Mouse (Mus musculus) B cell, adult 2 months (primary cell): ENCODE results near the gene Capn3.

Source experiments
- DNase-seq, 2 experiments: peaks; one replicate each; pipeline ENCODE4 v3.0.0; 2022

Capn3 gene

DNA sequence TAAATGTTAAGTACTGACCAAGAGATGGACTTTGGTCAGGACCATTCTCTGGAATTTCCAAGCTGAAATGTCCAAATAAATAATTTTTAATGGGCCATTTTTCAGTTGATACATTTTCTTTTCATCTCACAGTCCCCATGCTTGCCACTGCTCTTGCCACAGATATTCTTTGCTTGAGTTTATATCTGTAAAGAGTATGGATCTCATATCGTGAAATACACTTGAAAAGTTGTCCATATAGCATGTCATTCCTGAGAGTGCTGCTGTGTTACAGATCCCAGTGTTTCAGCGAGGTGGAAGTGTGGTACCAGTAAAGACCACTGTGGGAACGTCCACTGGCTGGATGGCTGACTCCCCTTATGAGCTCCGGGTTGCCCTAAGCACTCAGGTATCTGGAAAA lies at the start of gene Capn3:
Capn3 (plus strand) TSS at position 301 of the 400 bp plus-strand sequence.
- no peak for DNase-seq

DNA sequence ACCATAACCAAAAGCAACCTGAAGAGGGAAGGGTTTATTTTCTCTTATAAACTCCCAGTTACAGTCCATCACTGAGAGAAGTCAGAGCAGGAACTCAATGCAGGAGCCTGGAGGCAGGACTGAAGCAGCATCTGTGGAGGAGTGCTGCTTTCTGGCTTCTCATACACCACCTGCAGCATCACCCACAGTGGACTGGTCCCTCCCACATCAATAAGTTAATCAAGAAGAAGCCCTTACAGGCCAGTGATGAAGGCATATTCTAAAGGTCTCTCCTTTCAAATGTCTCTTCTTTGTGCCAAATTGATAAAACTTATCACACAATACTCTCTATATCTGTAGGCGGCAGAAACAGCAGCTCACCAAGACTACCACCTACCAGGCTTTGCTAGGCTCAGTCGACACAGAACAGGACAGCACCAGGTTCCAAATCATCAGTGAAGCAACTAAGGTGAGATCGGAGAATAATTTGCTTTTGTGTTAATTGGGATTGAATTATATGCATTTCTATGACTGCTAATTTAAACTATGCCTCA lies 44.7 kb upstream of the Capn3 start:
- no peak for DNase-seq

DNA sequence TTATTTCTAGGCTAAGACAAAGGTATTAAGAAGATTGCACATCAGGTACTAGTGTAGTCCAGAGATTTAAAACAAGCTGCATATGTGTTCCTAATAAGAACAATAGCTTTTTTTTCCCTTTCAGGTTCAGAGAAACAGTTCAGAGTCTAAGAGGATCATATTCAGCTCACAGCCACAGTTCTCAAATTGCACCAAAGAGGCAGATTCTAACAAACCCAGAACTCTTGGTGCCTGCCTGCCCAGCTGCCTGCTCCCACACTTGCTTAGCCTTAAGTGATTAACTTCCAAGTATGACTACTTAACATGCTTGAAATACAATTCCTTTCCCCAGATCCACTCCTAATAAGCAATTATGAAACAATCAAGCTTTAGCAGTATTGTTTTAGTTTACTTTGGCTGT lies 41.7 kb upstream of the Capn3 start:
- no peak for DNase-seq

DNA sequence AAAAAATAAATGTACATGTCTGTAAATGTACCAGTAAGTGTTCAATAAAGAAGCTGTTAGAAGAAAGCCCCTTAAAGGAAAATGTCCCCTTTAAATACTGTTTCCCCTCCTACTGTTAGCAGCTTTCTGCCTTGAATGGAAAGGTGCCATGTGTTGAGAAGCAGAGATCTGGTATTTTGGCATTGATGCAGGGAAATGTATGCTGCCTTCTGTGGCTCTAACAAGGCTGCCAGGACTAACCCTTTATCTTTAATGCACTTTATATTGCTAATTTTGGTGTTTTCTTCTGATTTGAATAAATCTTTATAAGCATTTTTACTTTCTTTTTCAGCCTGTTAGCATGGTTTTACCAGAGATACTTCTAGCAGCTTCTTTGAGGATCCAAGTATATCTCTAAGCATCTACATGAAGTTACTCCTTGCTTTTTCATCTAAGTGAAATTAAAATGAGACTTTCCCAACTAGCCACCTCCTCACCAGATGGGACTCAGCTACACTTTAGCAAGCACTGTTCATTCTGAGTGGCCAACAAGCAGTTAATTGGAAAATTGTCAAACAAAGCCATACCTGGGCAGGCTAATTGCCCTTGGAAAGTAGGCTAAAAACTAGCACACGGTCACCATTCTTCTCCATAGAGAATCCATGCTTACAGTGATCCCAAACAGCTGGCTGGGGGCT lies 40.9 kb upstream of the Capn3 start:
- no peak for DNase-seq

DNA sequence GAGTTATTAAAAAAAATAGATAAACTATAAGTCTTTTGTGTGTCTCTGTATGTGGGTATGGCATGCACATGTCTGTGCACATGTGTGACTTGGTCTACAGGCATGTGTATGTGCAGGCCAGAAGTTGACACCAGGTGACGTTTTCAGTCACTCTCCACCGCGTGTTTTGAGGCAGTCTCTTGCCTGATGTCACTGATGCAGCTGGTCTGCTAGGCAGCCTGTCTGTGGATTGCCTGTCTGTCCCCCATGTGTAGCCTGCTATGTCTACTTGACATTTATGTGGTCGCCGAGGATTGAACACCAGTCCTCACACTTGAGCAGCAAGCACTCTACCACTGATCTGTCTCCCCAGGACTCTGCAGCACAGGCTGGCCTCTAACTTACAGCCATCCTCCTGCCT lies 31.4 kb upstream of the Capn3 start:
- no peak for DNase-seq

DNA sequence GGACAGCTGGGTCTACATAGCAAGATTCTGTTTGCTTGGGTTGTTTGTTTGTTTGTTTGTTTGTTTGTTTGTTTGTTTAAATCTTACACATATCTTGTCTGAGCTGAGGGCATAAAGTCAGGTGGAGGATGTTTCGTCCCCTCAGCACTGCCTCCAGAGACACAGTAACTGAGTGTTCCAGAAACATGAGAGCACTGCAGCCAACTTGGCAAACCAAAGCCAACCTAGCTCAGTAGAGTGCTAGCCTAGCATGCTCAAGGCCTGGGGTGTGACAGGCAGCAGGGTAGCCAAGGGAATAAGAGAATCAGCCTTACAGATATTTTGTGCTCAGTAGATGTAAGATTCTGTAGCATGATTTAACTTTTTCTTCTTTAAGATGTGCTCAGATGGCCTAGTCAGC lies 11.3 kb upstream of the Capn3 start:
- no peak for DNase-seq

DNA sequence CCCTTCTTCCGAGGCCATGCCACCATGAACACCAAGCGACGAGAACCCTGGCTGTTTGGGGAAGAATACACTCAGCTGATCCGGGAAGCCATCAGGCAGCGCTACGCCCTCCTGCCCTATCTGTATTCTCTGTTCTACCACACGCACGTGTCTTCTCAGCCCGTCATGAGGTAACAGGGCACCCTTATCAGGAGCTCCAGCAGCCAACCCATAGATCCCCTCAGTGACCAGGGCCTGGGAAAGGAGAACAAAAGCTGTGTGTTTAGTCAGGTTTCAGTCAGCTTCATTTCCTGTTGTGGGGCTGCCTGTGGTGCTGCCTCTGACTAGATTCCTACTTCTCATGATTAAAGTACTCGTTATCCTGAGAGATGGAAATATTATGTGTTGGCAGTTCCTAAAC lies 9.4 kb upstream of the Capn3 start:
- DNase-seq, result no peak

DNA sequence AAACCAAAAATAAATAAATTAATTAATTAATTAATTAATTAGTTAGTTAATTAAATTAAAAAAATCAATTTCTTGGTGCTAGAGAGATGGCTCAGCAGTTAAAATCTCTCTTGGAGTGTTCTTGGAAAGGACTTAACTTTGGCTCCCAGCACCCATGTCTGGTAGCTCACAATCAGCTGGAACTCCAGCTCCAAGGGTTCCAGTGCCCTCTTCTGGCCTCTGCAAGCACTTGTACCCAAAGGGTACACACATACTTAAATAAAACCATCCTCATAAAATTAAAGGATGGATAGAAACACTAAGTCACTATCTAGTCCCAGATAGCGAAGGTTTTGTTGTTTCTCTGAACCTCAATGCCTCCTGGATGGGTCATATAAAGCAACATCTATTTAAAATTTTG lies 8.5 kb upstream of the Capn3 start:
- DNase-seq, result no peak

DNA sequence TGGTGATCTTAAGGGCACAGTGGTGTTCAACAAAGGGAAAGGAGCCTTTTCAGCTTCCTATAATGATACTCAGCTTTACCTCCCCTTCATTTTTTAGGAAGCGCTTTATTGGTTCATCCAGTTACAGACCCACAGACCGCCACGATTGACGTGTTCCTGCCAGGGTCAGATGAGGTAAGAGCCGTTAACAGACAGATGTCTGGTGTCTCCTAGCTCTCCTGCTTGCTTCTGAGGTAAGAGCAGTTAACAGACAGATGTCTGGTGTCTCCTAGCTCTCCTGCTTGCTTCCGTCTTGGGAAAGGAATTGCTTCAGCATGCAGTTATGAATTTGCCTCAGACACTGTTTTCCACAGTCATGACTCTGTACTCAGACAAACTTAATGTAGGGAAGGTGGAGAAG lies 5.1 kb upstream of the Capn3 start:
- DNase-seq, result no peak

DNA sequence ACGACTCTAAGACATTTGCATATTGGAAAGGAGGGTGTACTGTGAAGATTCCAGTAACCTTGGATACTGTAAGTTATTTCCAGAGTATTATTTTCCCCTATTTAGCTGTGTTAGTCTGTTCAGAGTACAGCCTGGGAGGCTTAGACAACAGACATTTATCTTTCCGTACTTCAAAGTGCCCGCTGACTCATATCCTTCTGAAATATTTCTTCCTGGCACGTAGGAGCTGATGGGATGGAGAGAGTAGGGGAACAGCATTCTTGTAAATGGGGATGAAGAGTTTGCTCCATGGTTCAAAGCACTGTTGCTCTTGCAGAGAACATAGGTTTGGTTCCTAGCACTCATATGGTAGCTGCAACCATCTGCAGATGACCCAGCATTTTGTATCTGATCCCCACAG lies 3.2 kb upstream of the Capn3 start:
- no peak for DNase-seq

DNA sequence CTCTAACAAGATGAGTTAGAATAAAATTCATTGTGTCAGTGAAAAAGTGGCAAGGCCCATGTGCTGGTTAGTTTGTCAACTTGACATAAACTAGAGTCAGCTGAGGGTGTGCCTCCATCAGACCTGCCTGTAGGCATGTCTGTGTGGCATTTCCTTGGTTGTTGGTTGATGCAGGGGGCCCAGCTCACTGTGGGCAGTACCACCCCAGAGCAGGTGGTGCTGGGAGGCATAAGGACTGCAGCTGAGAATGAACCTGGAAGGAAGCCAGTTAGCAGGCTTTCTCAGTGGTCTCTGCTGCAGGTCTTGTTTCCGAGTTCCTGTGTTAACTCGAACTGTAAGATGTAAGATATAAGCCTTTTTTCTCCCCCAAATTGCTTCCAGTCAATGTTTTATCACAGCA lies 832 bp upstream of the Capn3 start:
- no peak for DNase-seq

DNA sequence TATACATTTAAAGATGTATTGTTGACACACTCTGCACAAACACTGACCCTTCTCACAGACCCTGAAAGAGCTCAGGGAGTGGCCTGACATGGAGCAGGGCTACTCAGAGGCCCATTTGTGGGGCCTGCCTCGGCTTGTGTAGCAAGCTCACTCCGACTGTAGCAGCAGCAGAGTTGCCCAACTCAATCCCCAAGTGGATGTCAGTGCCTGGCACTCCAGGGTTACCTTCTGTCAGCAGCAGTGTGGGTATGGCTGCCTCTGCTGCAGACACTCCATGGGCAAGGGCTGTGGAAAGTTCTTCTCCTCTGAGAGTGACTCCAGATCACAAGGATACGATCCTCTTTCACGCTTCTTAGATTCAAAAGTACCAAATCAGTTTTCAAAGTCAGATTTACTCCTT lies 4.4 kb downstream of the Capn3 start:
- no peak for DNase-seq

DNA sequence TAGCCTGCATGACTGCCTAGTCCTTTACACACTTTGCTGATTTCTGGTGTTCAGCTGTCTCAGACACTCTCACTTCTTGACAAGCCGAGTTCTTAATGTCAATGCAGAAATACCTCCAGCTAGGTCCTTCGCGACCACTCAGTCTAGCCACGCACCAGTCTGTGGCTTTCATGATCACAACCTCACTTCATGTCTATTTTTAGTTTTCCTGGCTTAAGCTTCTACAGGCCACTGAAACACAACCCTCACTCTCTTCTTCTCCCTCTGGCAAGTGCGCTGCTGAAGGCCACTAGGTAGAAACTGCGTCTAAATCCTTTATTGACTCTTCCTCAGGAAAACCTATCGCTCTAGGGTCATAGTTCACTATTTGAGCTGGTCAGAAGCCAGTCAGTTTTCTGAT lies 7.5 kb downstream of the Capn3 start:
- no peak for DNase-seq

DNA sequence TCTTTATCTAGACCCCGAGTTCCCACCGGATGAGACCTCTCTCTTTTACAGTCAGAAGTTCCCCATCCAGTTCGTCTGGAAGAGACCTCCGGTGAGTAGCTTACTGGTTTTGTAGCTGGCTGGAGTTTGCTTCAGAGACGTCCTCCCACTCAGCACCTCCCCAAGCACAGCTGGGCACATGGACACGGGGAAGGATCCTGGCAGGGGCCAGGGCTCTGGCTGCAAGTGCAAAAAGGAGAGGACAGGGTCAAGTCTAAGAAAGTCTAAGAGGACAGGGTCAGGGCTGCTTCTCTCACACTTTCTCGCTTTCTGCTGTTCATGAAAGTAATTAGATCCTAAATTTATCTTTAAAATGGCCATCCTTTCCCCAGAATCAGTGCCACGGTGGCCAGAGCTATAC lies 8.3 kb downstream of the Capn3 start:
- no peak for DNase-seq

DNA sequence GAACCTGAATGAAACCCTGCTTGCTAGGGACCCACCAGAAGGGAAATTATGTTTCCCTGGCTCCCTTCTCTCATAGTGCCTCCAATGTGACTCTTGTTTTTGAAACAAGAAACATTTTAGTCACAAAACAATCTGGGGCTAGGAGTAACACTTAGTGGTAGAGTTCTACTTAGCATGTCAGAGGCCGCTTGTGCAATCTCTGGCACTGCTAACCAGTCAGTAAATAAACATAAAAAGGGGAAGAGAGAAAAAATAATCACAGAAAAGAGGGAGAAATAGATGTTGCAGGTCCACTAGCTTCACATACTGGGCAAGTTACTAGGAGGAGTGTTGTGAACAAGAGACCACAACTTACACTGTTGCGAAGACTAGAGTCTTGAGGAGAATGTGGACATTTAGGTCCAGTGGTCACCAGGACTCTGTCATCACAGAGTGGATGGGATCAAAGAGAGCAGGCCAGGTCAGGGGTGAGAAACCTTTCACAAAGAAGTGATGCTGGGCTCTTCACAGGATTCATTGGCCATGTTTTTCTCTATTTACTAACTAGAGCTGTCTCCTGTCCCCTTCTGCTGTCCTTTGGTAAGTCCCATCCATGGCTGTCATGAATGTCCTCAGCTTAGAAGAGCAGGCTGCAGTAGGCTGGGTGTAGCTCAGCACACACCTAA lies 9.0 kb downstream of the Capn3 start:
- no peak for DNase-seq

DNA sequence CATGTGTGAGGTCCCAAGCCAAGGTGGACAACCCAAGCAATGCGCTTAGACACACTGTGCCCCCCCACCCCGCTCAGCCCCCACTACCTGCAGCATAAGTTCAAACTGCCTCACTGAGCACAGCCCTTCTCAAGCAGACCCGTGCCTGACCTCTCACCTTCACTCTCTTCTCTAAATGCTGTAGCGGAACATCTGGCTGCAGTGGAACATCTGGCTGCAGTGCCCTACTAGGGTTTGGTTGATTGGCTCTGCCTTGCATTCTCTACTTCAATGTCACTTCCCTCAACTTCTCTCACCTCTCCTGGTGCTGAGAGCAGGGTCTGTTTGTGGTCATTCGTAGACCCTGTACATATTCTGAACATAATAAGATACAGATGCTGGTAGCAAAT lies 9.6 kb downstream of the Capn3 start:
- DNase-seq, result no peak

DNA sequence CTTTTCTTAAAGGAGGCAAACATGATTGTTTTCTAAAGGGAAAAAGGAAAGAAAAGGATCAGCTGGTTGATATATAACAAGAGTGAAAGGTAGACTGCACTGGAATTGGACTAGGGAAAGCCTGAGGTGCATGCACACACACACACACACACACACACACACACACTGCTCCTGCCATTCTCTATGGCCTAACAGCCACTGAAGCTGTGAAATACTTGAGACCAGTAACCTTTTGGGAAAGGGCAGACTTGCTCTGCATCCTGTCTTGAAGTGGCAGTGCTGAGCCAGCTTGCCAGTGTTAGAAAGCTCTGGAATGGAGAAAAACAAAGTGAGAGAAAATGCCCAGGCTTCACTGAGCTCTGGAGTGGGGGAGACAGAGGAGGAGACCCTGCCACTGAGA lies 12.2 kb downstream of the Capn3 start:
- DNase-seq, result no peak

DNA sequence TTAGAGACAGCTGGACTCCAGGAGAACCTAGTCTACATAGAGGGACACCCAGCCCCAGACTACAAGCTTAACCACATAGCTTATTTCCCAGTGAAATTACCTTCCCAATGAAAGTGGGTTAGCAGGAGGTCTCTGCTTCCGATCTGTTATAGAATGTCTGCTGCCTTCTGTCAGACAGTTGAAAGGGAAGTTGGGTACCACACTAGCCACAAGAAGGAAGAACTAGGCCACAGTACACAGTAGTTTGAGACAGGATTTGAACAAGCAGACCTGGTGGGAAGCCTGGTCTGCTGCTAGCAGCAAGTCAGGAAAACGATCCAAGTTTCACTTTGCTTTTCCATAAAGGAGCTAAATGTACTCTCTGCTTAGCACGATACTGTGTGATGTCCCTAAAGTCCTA lies 13.4 kb downstream of the Capn3 start:
- DNase-seq, result no peak

DNA sequence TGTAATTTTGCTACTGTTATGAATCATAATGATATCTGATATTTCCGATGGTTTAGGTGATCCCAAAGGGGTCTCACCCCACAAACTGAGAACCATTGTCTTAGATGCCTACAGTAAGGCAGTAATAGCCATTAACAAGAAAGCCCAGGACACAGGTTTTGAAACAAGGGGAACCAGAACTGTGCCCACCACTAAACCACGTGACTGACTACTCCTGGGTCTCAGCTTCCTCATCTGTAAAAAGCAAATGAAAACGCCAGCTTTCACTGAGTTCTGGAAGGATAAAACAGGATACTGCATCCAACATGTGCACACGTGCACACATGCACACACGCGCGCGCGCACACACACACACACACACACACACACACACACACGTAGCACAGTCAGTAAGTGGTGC lies 13.9 kb downstream of the Capn3 start:
- no peak for DNase-seq

DNA sequence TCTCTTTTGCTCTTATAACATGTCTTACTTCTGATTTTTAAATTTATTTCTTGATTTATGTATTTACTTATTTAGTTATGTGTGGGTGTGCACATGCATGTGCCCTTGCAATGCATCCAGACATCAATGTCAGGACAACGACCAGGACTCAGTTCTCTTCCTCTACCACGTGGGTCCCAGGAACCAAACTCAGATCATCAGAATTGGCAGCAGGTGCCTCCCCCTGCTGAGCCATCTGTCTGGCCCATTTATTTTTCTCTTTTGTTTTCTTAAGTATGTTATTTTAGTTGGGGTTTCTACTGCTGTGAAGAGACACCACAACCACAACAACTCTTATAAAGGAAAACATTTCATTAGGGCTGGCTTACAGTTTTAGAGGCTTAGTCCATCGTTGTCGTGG lies 15.0 kb downstream of the Capn3 start:
- DNase-seq, result no peak

DNA sequence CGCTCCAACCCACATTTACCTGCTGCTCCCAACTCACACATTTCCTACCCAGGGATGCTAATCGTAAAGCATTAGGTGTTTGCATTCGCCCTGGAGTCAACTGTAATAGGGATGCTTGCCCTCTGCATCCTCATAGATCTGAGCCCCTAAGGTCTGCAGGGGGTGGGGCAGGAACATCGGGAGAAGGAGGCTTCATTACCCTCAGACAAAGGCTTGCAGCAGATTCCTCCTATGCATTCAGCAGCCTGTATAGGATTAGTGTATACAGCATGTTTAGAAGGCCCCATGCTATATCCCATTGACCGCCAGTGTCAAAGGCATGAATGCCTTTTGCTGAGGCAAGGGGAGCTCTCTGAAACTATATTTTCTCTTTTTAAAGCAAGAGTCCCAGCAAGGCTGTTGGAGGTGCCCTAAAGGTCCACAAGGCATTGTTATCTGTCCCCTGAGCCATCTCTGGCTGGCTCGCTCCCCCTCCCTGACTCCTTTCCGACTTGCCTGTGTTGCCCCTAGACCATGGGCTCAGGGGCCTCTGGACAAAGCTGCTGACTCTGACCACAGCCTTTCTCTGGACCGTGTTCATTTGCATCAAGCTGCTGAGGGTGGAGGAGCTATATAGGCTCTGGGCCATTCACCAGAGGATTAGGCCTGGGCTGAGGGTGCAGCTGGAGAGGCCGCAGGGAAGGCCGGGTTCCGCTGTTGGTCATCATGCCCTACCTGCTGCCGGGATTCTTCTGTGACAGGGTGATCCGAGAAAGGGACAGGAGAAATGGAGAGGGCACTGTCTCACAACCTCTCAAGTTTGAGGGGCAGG lies 20.7 kb downstream of the Capn3 start:
- no peak for DNase-seq

DNA sequence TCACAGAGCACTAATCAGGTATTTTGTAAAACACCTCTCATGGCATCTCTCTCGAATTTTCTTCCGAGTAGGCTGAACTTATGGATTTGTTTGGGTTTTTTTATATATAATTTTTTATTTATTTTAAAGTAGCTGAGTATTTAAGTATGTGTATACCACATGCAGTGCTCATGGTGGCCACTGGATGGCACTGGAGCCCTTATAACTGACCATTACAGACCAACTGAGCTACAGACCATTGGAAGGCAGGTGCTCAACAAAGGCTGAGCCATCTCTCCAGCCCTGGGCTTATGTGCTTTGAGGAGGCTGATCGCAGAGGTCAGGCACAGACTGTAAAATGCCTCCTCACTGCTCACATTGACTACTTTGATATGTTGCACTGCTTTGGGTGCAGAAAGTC lies 22.8 kb downstream of the Capn3 start:
- DNase-seq, result peak; percentile 75 to 77

DNA sequence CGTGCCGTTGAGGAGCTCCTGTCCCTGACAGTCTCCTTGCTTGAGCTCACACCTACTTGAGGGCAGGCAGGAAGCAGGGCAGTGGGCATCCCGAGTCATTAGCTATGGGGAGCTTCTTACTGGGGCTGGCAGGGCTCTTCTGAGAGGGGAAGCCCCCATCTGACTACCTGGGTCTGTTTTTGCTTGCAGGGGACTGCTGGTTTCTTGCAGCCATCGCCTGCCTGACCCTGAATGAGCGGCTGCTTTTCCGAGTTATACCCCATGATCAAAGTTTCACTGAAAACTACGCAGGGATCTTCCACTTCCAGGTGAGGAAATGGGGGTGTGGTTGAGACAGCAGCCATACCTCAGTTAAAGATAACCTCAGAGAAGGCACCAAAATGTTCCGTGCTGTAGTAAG lies 26.1 kb downstream of the Capn3 start:
- no peak for DNase-seq
